Mouse (Mus musculus) liver, embryonic 15.5 days (tissue): ENCODE measurements around the gene Orm1. TPM values are rescaled to one million over a fixed set of nuclear protein-coding genes. Genes with fewer than 3 reads are reported as not detected.
"Not testable (repeated sequence)": the region's sequence is repeated elsewhere in the genome, so short reads cannot be mapped to it uniquely, and the experiment has no call there.

Source experiments
- ATAC-seq: fragments of 200-750 bp; cut with Nextera tagmentation; 2 replicates; pipeline ENCODE4 v1.8.0; 2017; ENCODE audit warnings: moderate number of reproducible peaks, mild to moderate bottlenecking, moderate library complexity; ENCODE audit not compliant: insufficient read depth
- H3K27ac ChIP-seq: fragments of 300-500 bp; sonication (generic); replicated peaks from 2 replicates; pipeline ENCODE4 v1.5.1; 2015; ENCODE audit warnings: mild to moderate bottlenecking, inconsistent platforms
- H3K27me3 ChIP-seq: fragments of 300-500 bp; sonication (generic); 2 replicates; pipeline ENCODE4 v1.6.1; 2015; ENCODE audit warnings: mild to moderate bottlenecking, inconsistent platforms
- H3K36me3 ChIP-seq: fragments of 300-500 bp; sonication (generic); replicated peaks from 2 replicates; pipeline ENCODE4 v1.6.1; 2015; ENCODE audit warnings: moderate library complexity, mild to moderate bottlenecking, inconsistent platforms
- H3K4me1 ChIP-seq: fragments of 300-500 bp; sonication (generic); replicated peaks from 2 replicates; pipeline ENCODE4 v1.6.1; 2015; ENCODE audit warnings: inconsistent platforms
- H3K4me2 ChIP-seq: fragments of 300-500 bp; sonication (generic); 2 replicates; pipeline ENCODE4 v1.6.1; 2015; ENCODE audit warnings: moderate library complexity, mild to moderate bottlenecking, inconsistent platforms
- H3K4me3 ChIP-seq: fragments of 300-500 bp; sonication (generic); replicated peaks from 2 replicates; pipeline ENCODE4 v1.5.1; 2015; ENCODE audit warnings: mild to moderate bottlenecking, inconsistent platforms
- H3K9ac ChIP-seq: fragments of 300-500 bp; sonication (generic); 2 replicates; pipeline ENCODE4 v1.6.1; 2015; ENCODE audit warnings: moderate library complexity, mild to moderate bottlenecking, inconsistent platforms
- H3K9me3 ChIP-seq: fragments of 300-500 bp; sonication (generic); replicated peaks from 2 replicates; pipeline ENCODE4 v1.6.1; 2016; ENCODE audit warnings: inconsistent platforms
- WGBS: fragments of 180-500 bp; shearing (Covaris S2); methylation state at CpG from one replicate; pipeline ENCODE4 v1.1.7; 2015; ENCODE audit warnings: mixed read lengths; ENCODE audit not compliant: insufficient replicate concordance; 5-methylcytosine and 5-hydroxymethylcytosine counted together
- polyA plus RNA-seq: library from polyadenylated mRNA; unstranded; fragments of >200 nt; fragmentation: Nextera tagmentation; extraction: Ambion mirVana; gene quantifications from 2 replicates; pipeline ENCODE4 v1.2.1, GENCODE M21; 2015

Gene Orm1
- polyA plus RNA-seq, 1 experiment from 2014 or later, result 0.50 TPM

- Histone ChIP-seq H3K4me1 (no peaks in the 10 kb centered on the region), H3K4me3 (no peak overlapping the region), H3K36me3 (0 out of 2 replicates have a peak, but pooled peaks cover 3% of the 10 kb centered on the region), H3K27ac (no peak overlapping the region), H3K27me3 (no peaks in the 10 kb centered on the region), H3K4me2 (no peak overlapping the region), H3K9ac (no peak overlapping the region), H3K9me3 (no peaks in the 10 kb centered on the region)
- no peak for ATAC-seq
- 46% methylated on average over 9 of the region's 9 CpGs for WGBS
Measured at GRCm38 (mm10) chr4:63316076-63316746, 28.1 kb upstream of the Orm1 start.

- ATAC-seq, result not testable (repeated sequence)
Measured at GRCm38 (mm10) chr4:63319566-63319965, 24.8 kb upstream of the Orm1 start.

GRCm38 (mm10) chr4:63323275-63323815, 21.0 kb upstream of the Orm1 start:
- WGBS, result 66% methylated on average over 8 of the region's 8 CpGs
- H3K27me3 ChIP-seq, result no peaks in the 10 kb centered on the region
- H3K9ac ChIP-seq, result no peak overlapping the region
- H3K4me1 ChIP-seq, result no peaks in the 10 kb centered on the region
- no peak overlapping the region for H3K27ac ChIP-seq
- no peaks in the 10 kb centered on the region; the same call in 1 of the 2 replicates for H3K36me3 ChIP-seq
- no peak overlapping the region for H3K4me2 ChIP-seq
- H3K4me3 ChIP-seq, result no peak overlapping the region
- no peak for ATAC-seq
- H3K9me3 ChIP-seq, result no peaks in the 10 kb centered on the region

More at GRCm38 (mm10) chr4:63319566-63319965, 24.8 kb upstream of the Orm1 start:
- WGBS, result 18% methylated on average over 3 of the region's 3 CpGs
- H3K9me3 ChIP-seq, H3K27ac ChIP-seq, H3K36me3 ChIP-seq, H3K9ac ChIP-seq, H3K4me1 ChIP-seq, H3K4me3 ChIP-seq, H3K4me2 ChIP-seq, H3K27me3 ChIP-seq: not testable (repeated sequence)

- Histone ChIP-seq H3K4me3 (no peak overlapping the region), H3K36me3 (no peaks in the 10 kb centered on the region; the same call in 1 of the 2 replicates), H3K9me3 (no peaks in the 10 kb centered on the region), H3K27ac (no peak overlapping the region), H3K9ac (no peak overlapping the region), H3K4me1 (no peaks in the 10 kb centered on the region), H3K27me3 (no peaks in the 10 kb centered on the region), H3K4me2 (no peak overlapping the region)
- ATAC-seq, result no peak
- WGBS, result 84% methylated on average over 4 of the region's 4 CpGs
Measured at GRCm38 (mm10) chr4:63333403-63333802, 11.0 kb upstream of the Orm1 start.

- Histone ChIP-seq H3K27ac (no peak overlapping the region), H3K27me3 (no peaks in the 10 kb centered on the region), H3K9me3 (no peaks in the 10 kb centered on the region), H3K36me3 (no peaks in the 10 kb centered on the region), H3K4me3 (no peak overlapping the region), H3K4me2 (no peak overlapping the region), H3K9ac (no peak overlapping the region), H3K4me1 (no peaks in the 10 kb centered on the region)
- ATAC-seq, result no peak
- WGBS, result 33% methylated on average over 3 of the region's 3 CpGs
Measured at GRCm38 (mm10) chr4:63338414-63339076, 5.8 kb upstream of the Orm1 start.

GRCm38 (mm10) chr4:63342491-63342890, 1.9 kb upstream of the Orm1 start:
- Histone ChIP-seq H3K4me3 (no peak overlapping the region), H3K9ac (no peak overlapping the region), H3K4me1 (no peaks in the 10 kb centered on the region), H3K27me3 (no peaks in the 10 kb centered on the region), H3K4me2 (no peak overlapping the region), H3K36me3 (no peaks in the 10 kb centered on the region), H3K9me3 (no peaks in the 10 kb centered on the region), H3K27ac (no peak overlapping the region)
- whole genome bisulfite sequencing, result 44% methylated on average over 4 of the region's 4 CpGs
- ATAC-seq, result no peak

GRCm38 (mm10) chr4:63343608-63344007, 752 bp upstream of the Orm1 start:
- Histone ChIP-seq H3K4me3 (no peak overlapping the region), H3K27me3 (no peaks in the 10 kb centered on the region), H3K4me2 (no peak overlapping the region), H3K9me3 (no peaks in the 10 kb centered on the region), H3K4me1 (no peaks in the 10 kb centered on the region), H3K9ac (no peak overlapping the region), H3K27ac (no peak overlapping the region), H3K36me3 (no peaks in the 10 kb centered on the region)
- ATAC-seq, result no peak
- 40% methylated on average over 3 of the region's 3 CpGs for WGBS

GRCm38 (mm10) chr4:63345261-63345660, 901 bp downstream of the Orm1 start:
- no peak overlapping the region for H3K27ac ChIP-seq
- no peaks in the 10 kb centered on the region for H3K27me3 ChIP-seq
- H3K9me3 ChIP-seq, result no peaks in the 10 kb centered on the region
- H3K36me3 ChIP-seq, result no peaks in the 10 kb centered on the region
- H3K4me2 ChIP-seq, result no peak overlapping the region
- no peaks in the 10 kb centered on the region for H3K4me1 ChIP-seq
- ATAC-seq, result no peak
- H3K9ac ChIP-seq, result no peak overlapping the region
- H3K4me3 ChIP-seq, result no peak overlapping the region

GRCm38 (mm10) chr4:63346659-63347058, 2.3 kb downstream of the Orm1 start:
- no peaks in the 10 kb centered on the region for H3K4me1 ChIP-seq
- no peak for ATAC-seq
- H3K4me2 ChIP-seq, result no peak overlapping the region
- H3K27me3 ChIP-seq, result no peaks in the 10 kb centered on the region
- H3K4me3 ChIP-seq, result no peak overlapping the region
- no peak overlapping the region for H3K27ac ChIP-seq
- 67% methylated on average over 4 of the region's 4 CpGs for WGBS
- no peaks in the 10 kb centered on the region for H3K9me3 ChIP-seq
- H3K36me3 ChIP-seq, result no peaks in the 10 kb centered on the region
- H3K9ac ChIP-seq, result no peak overlapping the region

GRCm38 (mm10) chr4:63348524-63348923, 4.2 kb downstream of the Orm1 start:
- 44% methylated on average over 6 of the region's 6 CpGs for WGBS
- H3K36me3 ChIP-seq, result no peaks in the 10 kb centered on the region

GRCm38 (mm10) chr4:63355877-63356665, 11.7 kb downstream of the Orm1 start, which contains the start of gene Orm3:
Gene Orm3, plus strand, starts transcription at chr4:63356162.
- Histone ChIP-seq H3K4me1 (no peaks in the 10 kb centered on the region), H3K9me3 (no peaks in the 10 kb centered on the region), H3K27ac (no peak within 1 kb of the TSS), H3K4me2 (no peak within 1 kb of the TSS), H3K27me3 (no peaks in the 10 kb centered on the region), H3K9ac (no peak within 1 kb of the TSS), H3K4me3 (no peak within 1 kb of the TSS), H3K36me3 (no peaks in the 10 kb centered on the region)
- ATAC-seq, result no peak
- WGBS, result 37% methylated on average over 4 of the region's 4 CpGs

More at GRCm38 (mm10) chr4:63348524-63348923, 4.2 kb downstream of the Orm1 start:
- Histone ChIP-seq H3K4me1 (no peaks in the 10 kb centered on the region), H3K4me2 (no peak overlapping the region), H3K27me3 (no peaks in the 10 kb centered on the region), H3K27ac (no peak overlapping the region), H3K4me3 (no peak overlapping the region), H3K9ac (no peak overlapping the region), H3K9me3 (no peaks in the 10 kb centered on the region)
- no peak for ATAC-seq
